Mouse (Mus musculus) CH12.LX (cell line): Measurements from ENCODE around the gene Igdcc4. TPM values are rescaled to one million over a fixed set of nuclear protein-coding genes. Genes with fewer than 3 reads are reported as not detected.

Source experiments
- DNase-seq: peaks from one replicate; pipeline ENCODE4 v3.0.0-alpha.2; 2013; ENCODE audit errors: extremely low read depth
- H3K27ac ChIP-seq: 2 replicates; pipeline ENCODE4 v1.5.1; 2012; ENCODE audit warnings: low read depth, mild to moderate bottlenecking, control low read depth, moderate library complexity; ENCODE audit not compliant: insufficient read depth
- H3K27me3 ChIP-seq: replicated peaks from 2 replicates; pipeline ENCODE3; 2012; ENCODE audit warnings: inconsistent platforms
- H3K36me3 ChIP-seq, 2 experiments: replicated peaks in 1 of 2; 2 replicates each; pipeline versions ENCODE3 to v1.6.1; 2012; ENCODE audit warnings: inconsistent platforms in 1 of 2, low read length in 1 of 2, mild to moderate bottlenecking in 1 of 2, mixed read lengths in 1 of 2, moderate library complexity in 1 of 2; ENCODE audit not compliant: control insufficient read depth in 1 of 2, insufficient read depth in 1 of 2
- H3K4me1 ChIP-seq, 2 experiments: 2 replicates each; pipeline ENCODE4 v1.6.1; 2012; ENCODE audit warnings: inconsistent platforms in 1 of 2, moderate library complexity in 1 of 2; ENCODE audit not compliant: insufficient read depth in 2 of 2, control insufficient read depth in 1 of 2
- H3K4me2 ChIP-seq: 2 replicates; pipeline ENCODE4 v1.6.1; 2012; ENCODE audit warnings: low read depth, mild to moderate bottlenecking, control low read depth; ENCODE audit not compliant: poor library complexity, insufficient read depth, severe bottlenecking
- H3K4me3 ChIP-seq, 3 experiments: fragments of 150-350 bp in 1 of 3; sonication (generic) in 1 of 3; replicated peaks in 1 of 3; 2 replicates each; pipeline versions ENCODE3 to v1.5.1; 2011 to 2012; ENCODE audit warnings: low read depth in 2 of 3, low read length in 2 of 3, mild to moderate bottlenecking in 2 of 3, moderate library complexity in 2 of 3, control low read depth in 1 of 3, improper control_type of control experiment in 1 of 3, inconsistent platforms in 1 of 3, mixed read lengths in 1 of 3; ENCODE audit not compliant: poor library complexity in 1 of 3
- H3K79me2 ChIP-seq: replicated peaks from 2 replicates; pipeline ENCODE4 v1.6.1; 2012; ENCODE audit warnings: mild to moderate bottlenecking, moderate library complexity; ENCODE audit not compliant: control insufficient read depth, poor library complexity, insufficient read depth, severe bottlenecking; ENCODE audit errors: extremely low read depth
- H3K9ac ChIP-seq: 2 replicates; pipeline ENCODE4 v1.6.1; 2012; ENCODE audit warnings: low read depth, mild to moderate bottlenecking, control low read depth, moderate library complexity; ENCODE audit not compliant: insufficient read depth
- H3K9me3 ChIP-seq: replicated peaks from 2 replicates; pipeline ENCODE3; 2012; ENCODE audit warnings: low read length, inconsistent platforms, mixed read lengths
- BHLHE40 ChIP-seq: IDR thresholded peaks from 2 replicates; pipeline ENCODE4 v1.6.1; 2011; ENCODE audit warnings: mild to moderate bottlenecking, low read depth, low read length, improper control_type of control experiment
- CHD2 ChIP-seq: IDR thresholded peaks from 2 replicates; pipeline ENCODE4 v1.6.1; 2011; ENCODE audit warnings: low read length, improper control_type of control experiment
- CTCF ChIP-seq, 2 experiments: IDR thresholded peaks in 1 of 2; conservative IDR thresholded peaks in 1 of 2; 2 replicates each; pipeline ENCODE4 v1.5.1; 2011 to 2012; ENCODE audit warnings: low read depth in 2 of 2, low read length in 2 of 2, improper control_type of control experiment in 1 of 2, inconsistent platforms in 1 of 2, mild to moderate bottlenecking in 1 of 2, moderate library complexity in 1 of 2
- E2F4 ChIP-seq: IDR thresholded peaks from 2 replicates; pipeline ENCODE4 v1.6.1; 2011; ENCODE audit warnings: low read depth, low read length, improper control_type of control experiment; ENCODE audit not compliant: insufficient replicate concordance
- EP300 ChIP-seq: IDR thresholded peaks from 2 replicates; pipeline ENCODE4 v1.6.1; 2011; ENCODE audit warnings: low read length, improper control_type of control experiment
- GABPA ChIP-seq: IDR thresholded peaks from 2 replicates; pipeline ENCODE4 v1.6.1; 2012; ENCODE audit warnings: low read depth, low read length, improper control_type of control experiment, inconsistent platforms; ENCODE audit not compliant: insufficient replicate concordance
- HCFC1 ChIP-seq: IDR thresholded peaks from 2 replicates; pipeline ENCODE4 v1.6.1; 2012; ENCODE audit warnings: low read depth, mild to moderate bottlenecking, inconsistent platforms, low read length, improper control_type of control experiment
- IRF4 ChIP-seq: IDR thresholded peaks from 2 replicates; pipeline ENCODE4 v1.6.1; 2014; ENCODE audit warnings: low read depth, mild to moderate bottlenecking, inconsistent platforms, low read length, improper control_type of control experiment
- JUN ChIP-seq: IDR thresholded peaks from 2 replicates; pipeline ENCODE4 v1.6.1; 2011; ENCODE audit warnings: low read depth, mild to moderate bottlenecking, low read length, improper control_type of control experiment, moderate library complexity; ENCODE audit not compliant: insufficient read depth
- JUND ChIP-seq: conservative IDR thresholded peaks from 2 replicates; pipeline ENCODE4 v1.6.1; 2011; ENCODE audit warnings: low read depth, low read length, improper control_type of control experiment
- MAFK ChIP-seq: IDR thresholded peaks from 2 replicates; pipeline ENCODE4 v1.6.1; 2011; ENCODE audit warnings: low read length, improper control_type of control experiment; ENCODE audit not compliant: insufficient replicate concordance
- MAX ChIP-seq: IDR thresholded peaks from 2 replicates; pipeline ENCODE4 v1.6.1; 2011; ENCODE audit warnings: low read length, improper control_type of control experiment
- MEF2A ChIP-seq: IDR thresholded peaks from 2 replicates; pipeline ENCODE4 v1.6.1; 2014; ENCODE audit warnings: low read depth, mild to moderate bottlenecking, inconsistent platforms, low read length, improper control_type of control experiment, borderline replicate concordance
- NRF1 ChIP-seq: IDR thresholded peaks from 2 replicates; pipeline ENCODE4 v1.6.1; 2014; ENCODE audit warnings: low read depth, mild to moderate bottlenecking, inconsistent platforms, low read length, improper control_type of control experiment, moderate library complexity
- POLR2AphosphoS2 ChIP-seq: IDR thresholded peaks from 2 replicates; pipeline ENCODE4 v1.6.1; 2011; ENCODE audit warnings: low read depth, low read length, improper control_type of control experiment
- RAD21 ChIP-seq: IDR thresholded peaks from 2 replicates; pipeline ENCODE4 v1.6.1; 2011; ENCODE audit warnings: low read depth, mild to moderate bottlenecking, low read length, improper control_type of control experiment, moderate library complexity
- RCOR1 ChIP-seq: conservative IDR thresholded peaks from 2 replicates; pipeline ENCODE4 v1.6.1; 2012; ENCODE audit warnings: low read depth, mild to moderate bottlenecking, inconsistent platforms, low read length, improper control_type of control experiment
- SIN3A ChIP-seq: IDR thresholded peaks from 2 replicates; pipeline ENCODE4 v1.6.1; 2012; ENCODE audit warnings: low read length, improper control_type of control experiment, inconsistent platforms
- SMC3 ChIP-seq: IDR thresholded peaks from 2 replicates; pipeline ENCODE4 v1.6.1; 2011; ENCODE audit warnings: low read depth, low read length, improper control_type of control experiment
- TCF12 ChIP-seq: IDR thresholded peaks from 2 replicates; pipeline ENCODE4 v1.6.1; 2014; ENCODE audit warnings: low read depth, mild to moderate bottlenecking, inconsistent platforms, low read length, improper control_type of control experiment
- USF1 ChIP-seq: IDR thresholded peaks from 2 replicates; pipeline ENCODE4 v1.6.1; 2014; ENCODE audit warnings: low read depth, mild to moderate bottlenecking, inconsistent platforms, low read length, improper control_type of control experiment
- USF2 ChIP-seq: conservative IDR thresholded peaks from 2 replicates; pipeline ENCODE4 v1.6.1; 2011; ENCODE audit warnings: low read depth, low read length, improper control_type of control experiment
- ZKSCAN1 ChIP-seq: IDR thresholded peaks from 2 replicates; pipeline ENCODE4 v1.6.1; 2012; ENCODE audit warnings: low read depth, inconsistent platforms, low read length, improper control_type of control experiment, borderline replicate concordance
- ZMIZ1 ChIP-seq: IDR thresholded peaks from 2 replicates; pipeline ENCODE4 v1.6.1; 2012; ENCODE audit warnings: low read depth, mild to moderate bottlenecking, inconsistent platforms, low read length, improper control_type of control experiment
- dilution Hi-C: fragments of 300-500 bp; cut with MboI; formaldehyde crosslinking; loops from 2 replicates; pipeline ENCODE4 v1.14.3; 2020; ENCODE audit warnings: low sequenced_read_pairs; ENCODE audit not compliant: extremely low pct_unique_long_range_greater_than_20kb, extremely low pct_ligation_motif_present
- in situ Hi-C: fragments of 300-500 bp; cut with MboI; formaldehyde crosslinking; loops from 3 replicates; pipeline ENCODE4 v1.14.3; 2019; ENCODE audit warnings: low sequenced_read_pairs, low pct_ligation_motif_present, low pct_unique_long_range_greater_than_20kb, mixed read lengths
- polyA plus RNA-seq: library from polyadenylated mRNA; unstranded; fragments of >175 nt; gene quantifications from 2 replicates; pipeline ENCODE4 v1.2.1, GENCODE M21; 2012; ENCODE audit warnings: low read depth; ENCODE audit not compliant: insufficient read length
- total RNA-seq, 2 experiments: library from RNA; depleted of rRNA; stranded (reverse); fragments of 300-350 nt in 1 of 2; fragments of >200 nt in 1 of 2; gene quantifications; 2 replicates each; pipeline ENCODE4 v1.2.3; 2012 to 2014

The Igdcc4 gene
- total and polyA plus RNA-seq, 3 experiments = 0.13 to 0.23 TPM; not detected in 1

DNA sequence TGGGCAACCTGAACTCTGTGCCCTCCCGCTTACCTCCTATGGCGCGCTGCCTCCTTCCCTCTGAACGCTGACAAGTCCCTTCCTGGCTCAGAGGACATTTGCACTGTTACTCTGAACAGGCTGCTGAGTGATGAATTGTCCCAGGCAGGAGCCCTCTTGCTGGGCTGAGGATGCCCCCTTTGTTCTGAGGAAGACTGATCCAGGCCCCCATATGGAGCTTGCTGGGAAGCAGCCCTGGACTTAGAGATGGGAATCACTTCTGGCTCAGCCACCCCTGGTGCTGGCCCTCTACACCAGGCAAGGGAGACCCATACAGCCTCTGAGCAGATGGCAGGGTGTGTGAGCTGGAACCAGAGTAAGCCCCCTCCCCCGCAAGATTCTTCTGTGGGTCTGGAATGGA lies 44.7 kb downstream of the Igdcc4 start:
- dilution Hi-C loops (no loop called here), in situ Hi-C loops (no loop called here)
- no peak overlapping the region for H3K9ac ChIP-seq

GRCm38 (mm10) chr9:65148507-65148906 lies 47.2 kb downstream of the Igdcc4 start:
- H3K4me2 ChIP-seq = peak overlapping the region; percentile 56
- no peak overlapping the region for H3K9ac ChIP-seq
- TF ChIP-seq SMC3 = no peak
- TF ChIP-seq ZMIZ1 = no peak
- TF ChIP-seq RCOR1 = peak; percentile 41; the same call in 1 of the 2 replicates
- no peak for TF ChIP-seq ZKSCAN1
- no peak for TF ChIP-seq RAD21
- TF ChIP-seq SIN3A = no peak
- no peak for TF ChIP-seq CHD2
- TF ChIP-seq E2F4 = 0 out of 2 replicates have a peak, but pooled peaks have one; percentile 29
- no peak for TF ChIP-seq JUN
- TF ChIP-seq EP300 = peak; percentile 81
- TF ChIP-seq MAX = peak; percentile 60; the same call in 1 of the 2 replicates
- 0 out of 2 replicates have a peak, but pooled peaks have one; percentile 29 for TF ChIP-seq BHLHE40
- TF ChIP-seq MEF2A = 0 out of 2 replicates have a peak, but pooled peaks have one; percentile 20
- TF ChIP-seq MAFK = 0 out of 2 replicates have a peak, but pooled peaks have one; percentile 47
- 0 out of 2 replicates have a peak, but pooled peaks have one; percentile 18 for TF ChIP-seq TCF12
- TF ChIP-seq IRF4 = peak; percentile 90
- no peaks in the 10 kb centered on the region for H3K79me2 ChIP-seq
- no peaks in the 10 kb centered on the region for H3K9me3 ChIP-seq
- H3K36me3 ChIP-seq = no peaks in the 10 kb centered on the region
- peak; percentile 37 for DNase-seq
- H3K4me3 ChIP-seq = no peak overlapping the region
- in situ Hi-C loops = no loop called here
- dilution Hi-C loops = no loop called here
- peaks cover 4 to 20% of the 10 kb centered on the region in 2 experiments for H3K4me1 ChIP-seq
- peaks cover 45% of the 10 kb centered on the region for H3K27me3 ChIP-seq
- no peak overlapping the region for H3K27ac ChIP-seq

More for the DNA sequence above, 44.7 kb downstream of the Igdcc4 start:
- H3K27ac ChIP-seq = no peak overlapping the region
- DNase-seq = no peak
- H3K4me2 ChIP-seq = no peak overlapping the region
- H3K9me3 ChIP-seq = no peaks in the 10 kb centered on the region
- no peak overlapping the region for H3K4me3 ChIP-seq
- peaks cover 57% of the 10 kb centered on the region for H3K27me3 ChIP-seq
- H3K4me1 ChIP-seq = peaks cover 4 to 27% of the 10 kb centered on the region in 2 experiments
- TF ChIP-seq POLR2AphosphoS2 (no peak), GABPA (no peak), IRF4 (no peak), CHD2 (no peak), JUND (no peak), HCFC1 (no peak), USF1 (no peak), RAD21 (no peak), ZKSCAN1 (no peak), USF2 (no peak), JUN (no peak), CTCF (conservative IDR thresholded peaks at IDR 0.05 in 1 of 2, IDR thresholded peaks at IDR 0.05 in 1 of 2; ENCODE audit: low read depth in 2 of 2, low read length in 2 of 2) (no peak), NRF1 (no peak)
- no peaks in the 10 kb centered on the region for H3K79me2 ChIP-seq
- no peaks in the 10 kb centered on the region for H3K36me3 ChIP-seq
